Comparison of ENCODE assay signal across 9 mouse cellular contexts in genomic region chr16:6448250-6448649, GRCm38 (mm10).
A peak's percentile ranks its signal among the peaks of the same experiment; 100 is the strongest.
DNase-seq lines count a peak whose midpoint lies in the region; ATAC-seq and TF ChIP-seq lines count a peak whose summit lies in the region.
"Had no signal": no experiment of that assay in that cellular context is flagged by ENCODE, and none has a peak within 500 bp of the region (broad histone marks: within the 10 kb centered on the region; RNA-seq: fewer than 3 reads in every experiment).

No protein-coding gene starts in this region.

- no peaks in the 10 kb centered on the region for H3K27me3 ChIP-seq in hindbrain, embryonic 16.5 days (replicated peaks; ENCODE audit: control insufficient read depth, insufficient read depth, low read length)
- H3K27me3 ChIP-seq in hindbrain, postnatal 0 days (ENCODE audit: insufficient read depth, low read length): no peaks in the 10 kb centered on the region

- peak overlapping the region; percentile 25; the same call in 1 of the 2 replicates for H3K27ac ChIP-seq in hindbrain, embryonic 16.5 days (ENCODE audit: low read depth, low read length)
- no peak overlapping the region for H3K27ac ChIP-seq in hindbrain, postnatal 0 days

- no peak overlapping the region for H3K9ac ChIP-seq in hindbrain, embryonic 16.5 days (ENCODE audit: low read depth, low read length)
- H3K9ac ChIP-seq in hindbrain, postnatal 0 days (replicated peaks; ENCODE audit: low read length): no peak overlapping the region

- H3K9me3 ChIP-seq in hindbrain, embryonic 16.5 days (ENCODE audit: control insufficient read depth, low read length): no peaks in the 10 kb centered on the region
- no peaks in the 10 kb centered on the region for H3K9me3 ChIP-seq in hindbrain, postnatal 0 days (ENCODE audit: low read length)

- H3K4me1 ChIP-seq in hindbrain, embryonic 16.5 days (ENCODE audit: control insufficient read depth, insufficient read depth, low read depth, low read length): 0 out of 2 replicates have a peak, but pooled peaks cover 3% of the 10 kb centered on the region
- H3K4me1 ChIP-seq in hindbrain, postnatal 0 days (ENCODE audit: insufficient read depth, low read length): no peaks in the 10 kb centered on the region

- WGBS in hindbrain, embryonic 16.5 days: 41% methylated on average over 5 of the region's 5 CpGs
- WGBS in hindbrain, postnatal 0 days: 47% methylated on average over 5 of the region's 5 CpGs

- no peak for ATAC-seq in hindbrain, embryonic 16.5 days
- no peak for ATAC-seq in hindbrain, postnatal 0 days

- H3K4me3 ChIP-seq in hindbrain, embryonic 16.5 days (ENCODE audit: low read length): no peak overlapping the region
- no peak overlapping the region for H3K4me3 ChIP-seq in hindbrain, postnatal 0 days (ENCODE audit: low read length)

- H3K4me2 ChIP-seq in hindbrain, embryonic 16.5 days (ENCODE audit: low read length): no peak overlapping the region
- H3K4me2 ChIP-seq in hindbrain, postnatal 0 days (ENCODE audit: low read depth, low read length): no peak overlapping the region

- H3K36me3 ChIP-seq in hindbrain, embryonic 16.5 days (ENCODE audit: control insufficient read depth, insufficient read depth, low read length): no peaks in the 10 kb centered on the region
- no peaks in the 10 kb centered on the region for H3K36me3 ChIP-seq in hindbrain, postnatal 0 days (ENCODE audit: insufficient read depth, low read length)

- no peak for TF ChIP-seq CTCF in hindbrain, postnatal 0 days (IDR thresholded peaks at IDR 0.05; ENCODE audit: low read depth)

- no peak for DNase-seq in hindbrain, postnatal 0 days (ENCODE audit: low spot score)
- DNase-seq in right cerebral cortex, postnatal 36 days (ENCODE audit: low spot score in 2 of 2): peak; percentile 24 to 26
- DNase-seq in right cerebral cortex, postnatal 4 days: no peak
- peak; percentile 11 for DNase-seq in heart, postnatal 4 days
- DNase-seq in gastrocnemius, postnatal 4 days (ENCODE audit: low spot score in 2 of 2): no peak
- no peak for DNase-seq in cerebellum, adult 18-20 months
- DNase-seq: adrenal gland, postnatal 25 days; lung, postnatal 14 days had no signal

Comparison
In these comparisons a context has a peak if more than half of its experiments do, and no peak if none do; other contexts are left out.
1. DNase-seq: peak in right cerebral cortex, postnatal 36 days (2 of 2) and heart, postnatal 4 days (single experiment); none in hindbrain, postnatal 0 days (single experiment), right cerebral cortex, postnatal 4 days (single experiment), gastrocnemius, postnatal 4 days (0 of 2) and cerebellum, adult 18-20 months (0 of 2).